Mouse (Mus musculus) embryo, embryonic 10.5 days (tissue): ENCODE measurements around the gene Rbm10.
A peak's percentile ranks its signal among the peaks of the same experiment; 100 is the strongest.

Experiments
- DNase-seq: peaks from one replicate; pipeline ENCODE4 v3.0.0-alpha.2; 2015; ENCODE audit warnings: low spot score

Gene Rbm10

GRCm38 (mm10) chrX:20617176-20617902 lies at the start of gene Rbm10, which contains the start of gene Ndufb11:
Gene Rbm10, plus strand, starts transcription at chrX:20617503.
Gene Ndufb11, minus strand, starts transcription at chrX:20617619.
- peak; percentile 85 for DNase-seq

GRCm38 (mm10) chrX:20571024-20571423 lies 46.3 kb upstream of the Rbm10 start:
- DNase-seq, result peak; percentile 58

- no peak for DNase-seq
Observed at GRCm38 (mm10) chrX:20572683-20573082, 44.6 kb upstream of the Rbm10 start.

GRCm38 (mm10) chrX:20573927-20574326 lies 43.4 kb upstream of the Rbm10 start:
- DNase-seq, result no peak

- DNase-seq, result peak; percentile 18
Observed at GRCm38 (mm10) chrX:20587968-20588367, 29.3 kb upstream of the Rbm10 start.

GRCm38 (mm10) chrX:20608500-20608899 lies 8.8 kb upstream of the Rbm10 start:
- DNase-seq, result no peak

GRCm38 (mm10) chrX:20616861-20617175 lies 485 bp upstream of the Rbm10 start:
- no peak for DNase-seq

- peak; percentile 58 for DNase-seq
Observed at GRCm38 (mm10) chrX:20617903-20618399, 648 bp downstream of the Rbm10 start.

GRCm38 (mm10) chrX:20638141-20638540 lies 20.8 kb downstream of the Rbm10 start:
- no peak for DNase-seq

GRCm38 (mm10) chrX:20644780-20645179 lies 27.5 kb downstream of the Rbm10 start:
- DNase-seq, result no peak

- DNase-seq, result peak; percentile 6
Observed at GRCm38 (mm10) chrX:20657593-20657992, 40.3 kb downstream of the Rbm10 start.

GRCm38 (mm10) chrX:20658026-20658652 lies 40.8 kb downstream of the Rbm10 start, which contains the start of gene Uba1:
Gene Uba1, plus strand, starts transcription at chrX:20658326.
- peak; percentile 92 for DNase-seq

GRCm38 (mm10) chrX:20658891-20659406 lies 41.6 kb downstream of the Rbm10 start:
- peak; percentile 18 for DNase-seq

GRCm38 (mm10) chrX:20662317-20662715 lies 45.0 kb downstream of the Rbm10 start:
- no peak for DNase-seq

- peak; percentile 95 for DNase-seq
Observed at GRCm38 (mm10) chrX:20662716-20663443, 45.6 kb downstream of the Rbm10 start.

- DNase-seq, result no peak
Observed at GRCm38 (mm10) chrX:20663444-20663790, 46.1 kb downstream of the Rbm10 start.

- peak; percentile 91 for DNase-seq
Observed at GRCm38 (mm10) chrX:20687519-20688067, 70.3 kb downstream of the Rbm10 start, which contains the start of gene Cdk16. Gene Cdk16, plus strand, starts transcription at chrX:20687954.

- peak; percentile 80 for DNase-seq
Observed at GRCm38 (mm10) chrX:20688068-20688547, 70.8 kb downstream of the Rbm10 start.

GRCm38 (mm10) chrX:20688615-20689014 lies 71.3 kb downstream of the Rbm10 start:
- DNase-seq, result peak; percentile 81

GRCm38 (mm10) chrX:20691566-20691965 lies 74.3 kb downstream of the Rbm10 start:
- no peak for DNase-seq

- DNase-seq, result no peak
Observed at GRCm38 (mm10) chrX:20692616-20693015, 75.3 kb downstream of the Rbm10 start.

- no peak for DNase-seq
Observed at GRCm38 (mm10) chrX:20695842-20696241, 78.5 kb downstream of the Rbm10 start.
